Mouse (Mus musculus) testis, adult 2 months (tissue): ENCODE data around the gene Rnf31.

Source experiments
- CTCF ChIP-seq: fragments of 200-500 bp; IDR thresholded peaks from 2 replicates; pipeline ENCODE4 v1.5.1; 2012; ENCODE audit warnings: low read depth, mild to moderate bottlenecking, inconsistent platforms, low read length, moderate library complexity; ENCODE audit not compliant: control insufficient read depth, insufficient read depth, insufficient replicate concordance
- POLR2A ChIP-seq: fragments of 200-500 bp; IDR thresholded peaks from 2 replicates; pipeline ENCODE4 v1.6.1; 2012; ENCODE audit warnings: low read depth, mild to moderate bottlenecking, inconsistent platforms, low read length, moderate library complexity; ENCODE audit not compliant: control insufficient read depth

DNA sequence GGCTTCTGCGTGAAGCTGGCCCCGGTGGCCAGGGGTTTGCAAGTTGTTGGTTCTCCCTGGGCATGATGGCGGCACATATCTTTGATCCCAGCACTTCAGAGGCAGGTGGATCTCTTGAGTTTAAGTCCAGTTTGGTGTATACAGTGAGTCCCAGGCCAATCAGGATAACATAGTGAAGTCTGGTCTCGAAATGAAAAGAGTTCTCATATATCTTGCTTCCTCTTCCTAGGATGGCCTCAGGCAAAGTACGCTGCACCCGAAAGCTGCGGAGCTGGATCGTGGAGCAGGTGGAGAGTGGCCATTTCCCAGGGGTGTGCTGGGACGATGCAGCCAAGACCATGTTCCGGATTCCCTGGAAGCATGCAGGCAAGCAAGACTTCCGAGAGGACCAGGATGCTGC lies 13.3 kb downstream of the Rnf31 start:
- TF ChIP-seq CTCF (no peak), POLR2A (no peak)
